Mouse (Mus musculus) hindbrain, embryonic 16.5 days (tissue): Measurements from ENCODE around the gene Adam10. TPM values are rescaled to one million over a fixed set of nuclear protein-coding genes. Genes with fewer than 3 reads are reported as not detected.

Source experiments
- ATAC-seq: fragments of 200-750 bp; cut with Nextera tagmentation; 2 replicates; pipeline ENCODE4 v1.8.0; 2017; ENCODE audit warnings: moderate TSS enrichment, moderate library complexity
- H3K27ac ChIP-seq: fragments of 300-500 bp; sonication (generic); 2 replicates; pipeline ENCODE4 v1.5.1; 2014; ENCODE audit warnings: low read depth, mild to moderate bottlenecking, control low read depth, low read length, moderate library complexity
- H3K27me3 ChIP-seq: fragments of 300-500 bp; sonication (generic); replicated peaks from 2 replicates; pipeline ENCODE4 v1.6.1; 2014; ENCODE audit warnings: low read length; ENCODE audit not compliant: control insufficient read depth, insufficient read depth
- H3K36me3 ChIP-seq: fragments of 300-500 bp; sonication (generic); 2 replicates; pipeline ENCODE4 v1.6.1; 2014; ENCODE audit warnings: mild to moderate bottlenecking, low read length, moderate library complexity, mixed read lengths; ENCODE audit not compliant: control insufficient read depth, insufficient read depth
- H3K4me1 ChIP-seq: fragments of 300-500 bp; sonication (generic); 2 replicates; pipeline ENCODE4 v1.6.1; 2014; ENCODE audit warnings: low read depth, low read length; ENCODE audit not compliant: control insufficient read depth, insufficient read depth
- H3K4me2 ChIP-seq: fragments of 300-500 bp; sonication (generic); 2 replicates; pipeline ENCODE4 v1.6.1; 2014; ENCODE audit warnings: mild to moderate bottlenecking, low read length, control low read depth, moderate library complexity
- H3K4me3 ChIP-seq: fragments of 300-500 bp; sonication (generic); 2 replicates; pipeline ENCODE4 v1.5.1; 2014; ENCODE audit warnings: mild to moderate bottlenecking, low read length, control low read depth, moderate library complexity
- H3K9ac ChIP-seq: fragments of 300-500 bp; sonication (generic); 2 replicates; pipeline ENCODE4 v1.6.1; 2014; ENCODE audit warnings: low read depth, mild to moderate bottlenecking, control low read depth, low read length, moderate library complexity
- H3K9me3 ChIP-seq: fragments of 300-500 bp; sonication (generic); 2 replicates; pipeline ENCODE4 v1.6.1; 2014; ENCODE audit warnings: mild to moderate bottlenecking, low read length, moderate library complexity; ENCODE audit not compliant: control insufficient read depth
- WGBS: fragments of 180-500 bp; shearing (Covaris S2); extraction: QIAGEN DNeasy Blood & Tissue Kit; methylation state at CpG from one replicate; pipeline ENCODE4 v1.1.7; 2014; 5-methylcytosine and 5-hydroxymethylcytosine counted together
- polyA plus RNA-seq: library from polyadenylated mRNA; unstranded; fragments of >200 nt; fragmentation: Nextera tagmentation; extraction: Ambion mirVana; gene quantifications from 2 replicates; pipeline ENCODE4 v1.2.1, GENCODE M21; 2015

Adam10 gene
- polyA plus RNA-seq, 1 experiment from 2014 or later: 46.7 TPM

DNA sequence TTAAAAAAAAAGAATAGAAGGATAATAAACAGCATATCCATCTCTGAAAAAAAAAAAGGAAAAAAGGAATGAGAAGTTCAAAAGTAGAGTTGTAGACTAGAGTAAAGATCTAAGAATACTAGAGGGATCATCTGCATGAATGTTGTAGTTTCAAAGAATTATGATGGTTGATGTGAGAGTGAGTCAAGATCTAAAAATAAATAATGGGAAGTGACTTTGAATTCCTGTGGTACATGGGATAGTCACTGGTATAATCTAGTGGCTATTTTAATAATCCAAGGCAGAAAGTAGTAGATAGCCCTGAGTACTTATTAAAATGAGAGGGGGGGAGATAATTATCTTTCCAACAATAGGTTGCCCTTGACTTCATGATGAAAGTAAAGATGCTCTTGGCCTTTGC is 52.3 kb downstream of the Adam10 start:
- Histone ChIP-seq H3K9me3 (no peaks in the 10 kb centered on the region), H3K4me1 (no peaks in the 10 kb centered on the region), H3K9ac (no peak overlapping the region), H3K27ac (no peak overlapping the region), H3K4me3 (no peak overlapping the region), H3K4me2 (no peak overlapping the region), H3K27me3 (no peaks in the 10 kb centered on the region), H3K36me3 (no peaks in the 10 kb centered on the region)
- no peak for ATAC-seq

DNA sequence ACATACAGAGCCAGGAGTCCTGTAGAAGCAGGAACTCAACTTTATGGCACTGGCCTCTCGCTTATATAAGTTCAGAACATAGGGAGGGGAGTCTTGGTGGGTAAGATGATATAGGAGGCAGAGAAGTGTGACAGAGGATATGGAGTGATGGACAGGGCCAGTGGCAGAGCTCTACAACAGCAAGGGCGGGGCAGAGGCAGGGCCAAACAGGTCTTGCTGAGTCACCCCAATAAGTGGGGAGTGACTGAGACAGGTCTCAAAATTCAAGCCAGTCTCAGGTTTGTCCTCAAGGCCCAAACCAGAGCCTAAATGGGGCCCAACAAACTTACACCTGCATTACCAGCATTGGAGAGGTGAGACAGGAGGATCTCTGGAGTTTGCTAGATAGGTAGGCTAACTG is 54.4 kb downstream of the Adam10 start:
- Histone ChIP-seq H3K36me3 (no peaks in the 10 kb centered on the region), H3K4me3 (no peak overlapping the region), H3K9ac (no peak overlapping the region), H3K27me3 (no peaks in the 10 kb centered on the region), H3K4me1 (no peaks in the 10 kb centered on the region), H3K4me2 (no peak overlapping the region), H3K27ac (no peak overlapping the region), H3K9me3 (no peaks in the 10 kb centered on the region)
- ATAC-seq: no peak
- WGBS: 87% methylated on average over 2 of the region's 2 CpGs

DNA sequence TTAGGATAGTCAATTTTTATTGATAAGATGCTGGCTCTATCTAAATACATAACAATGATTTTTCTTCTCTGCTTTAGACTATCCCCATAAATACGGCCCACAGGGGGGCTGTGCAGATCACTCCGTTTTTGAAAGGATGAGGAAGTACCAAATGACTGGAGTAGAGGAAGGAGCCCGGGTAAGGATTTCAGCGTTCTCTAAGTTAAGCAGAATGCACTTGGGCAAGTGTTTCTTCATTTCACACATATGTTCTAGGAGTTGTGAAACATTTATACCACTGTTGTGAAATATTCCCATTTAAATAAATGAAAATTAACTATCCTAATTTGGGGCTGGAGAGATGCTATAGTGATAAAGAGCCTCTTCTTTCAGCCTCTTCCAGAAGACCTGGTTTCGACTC is 61.2 kb downstream of the Adam10 start:
- H3K36me3 ChIP-seq: no peaks in the 10 kb centered on the region
- H3K27ac ChIP-seq: no peak overlapping the region
- H3K9ac ChIP-seq: no peak overlapping the region
- no peaks in the 10 kb centered on the region for H3K4me1 ChIP-seq
- no peaks in the 10 kb centered on the region for H3K27me3 ChIP-seq
- H3K4me3 ChIP-seq: no peak overlapping the region
- ATAC-seq: no peak
- WGBS: 87% methylated on average over 5 of the region's 5 CpGs
- no peaks in the 10 kb centered on the region for H3K9me3 ChIP-seq
- H3K4me2 ChIP-seq: no peak overlapping the region

DNA sequence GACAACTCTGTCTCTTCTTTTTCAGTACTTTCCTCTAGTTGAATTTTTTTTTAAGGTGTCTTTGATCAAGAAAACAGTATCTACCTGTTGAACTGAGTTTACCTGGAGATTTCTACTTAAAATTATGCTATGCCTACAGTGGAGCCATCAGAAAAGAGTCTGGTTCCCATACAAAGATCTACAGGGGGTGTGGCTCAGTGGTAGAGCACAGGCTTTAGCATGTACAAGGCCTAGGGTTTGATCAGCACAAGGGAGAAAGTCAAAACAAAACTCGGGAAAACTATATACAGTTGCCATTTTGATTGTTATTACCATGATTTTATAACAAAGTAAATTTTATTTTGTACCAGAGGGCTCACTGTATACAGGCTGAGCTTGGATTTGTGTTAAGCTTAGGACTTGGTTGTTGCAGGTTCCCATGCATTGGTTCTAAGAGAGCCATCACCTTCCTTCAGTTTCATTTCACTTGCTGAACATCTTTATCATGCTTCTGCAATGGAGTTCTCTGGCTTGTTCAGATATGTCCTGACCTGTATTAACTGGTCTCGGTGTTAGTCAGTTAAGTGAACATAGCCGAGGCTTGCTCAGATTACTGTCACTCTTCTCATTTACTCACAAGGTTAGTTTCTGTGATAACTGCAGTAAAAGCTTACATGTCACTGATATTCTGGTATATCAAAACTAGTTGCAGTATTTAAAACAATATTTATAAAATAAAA is 72.9 kb downstream of the Adam10 start:
- H3K4me3 ChIP-seq: no peak overlapping the region
- no peak overlapping the region for H3K4me2 ChIP-seq
- no peak for ATAC-seq
- no peaks in the 10 kb centered on the region for H3K9me3 ChIP-seq
- 92% methylated on average over 3 of the region's 3 CpGs for WGBS
- H3K36me3 ChIP-seq: 0 out of 2 replicates have a peak, but pooled peaks cover 2% of the 10 kb centered on the region
- no peak overlapping the region for H3K27ac ChIP-seq
- no peaks in the 10 kb centered on the region for H3K4me1 ChIP-seq
- H3K27me3 ChIP-seq: no peaks in the 10 kb centered on the region
- H3K9ac ChIP-seq: no peak overlapping the region

DNA sequence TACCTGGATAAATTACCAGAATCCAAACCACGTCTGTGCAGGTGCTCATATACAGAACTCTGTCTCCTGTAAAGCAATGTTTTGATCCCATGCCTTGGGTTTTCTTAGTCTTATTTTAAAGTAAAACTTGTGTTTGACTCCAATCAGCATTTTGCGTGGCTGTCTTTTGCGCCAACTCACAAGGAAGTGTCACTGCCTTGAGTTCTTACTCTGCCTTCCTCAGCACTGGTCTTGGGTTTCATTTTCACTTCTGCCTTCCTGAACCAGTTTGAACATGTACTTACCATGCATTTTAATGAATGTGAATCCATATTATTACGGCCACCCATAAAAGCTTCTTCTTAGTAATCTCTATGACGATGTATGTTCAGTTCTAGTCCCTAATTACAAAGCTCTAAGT is 82.2 kb downstream of the Adam10 start:
- Histone ChIP-seq H3K9me3 (no peaks in the 10 kb centered on the region), H3K27ac (no peak overlapping the region), H3K4me3 (no peak overlapping the region), H3K4me2 (no peak overlapping the region), H3K27me3 (no peaks in the 10 kb centered on the region), H3K9ac (no peak overlapping the region), H3K36me3 (peaks cover 8% of the 10 kb centered on the region; the same call in 1 of the 2 replicates), H3K4me1 (no peaks in the 10 kb centered on the region)
- WGBS: 91% methylated on average over 5 of the region's 5 CpGs
- ATAC-seq: no peak

DNA sequence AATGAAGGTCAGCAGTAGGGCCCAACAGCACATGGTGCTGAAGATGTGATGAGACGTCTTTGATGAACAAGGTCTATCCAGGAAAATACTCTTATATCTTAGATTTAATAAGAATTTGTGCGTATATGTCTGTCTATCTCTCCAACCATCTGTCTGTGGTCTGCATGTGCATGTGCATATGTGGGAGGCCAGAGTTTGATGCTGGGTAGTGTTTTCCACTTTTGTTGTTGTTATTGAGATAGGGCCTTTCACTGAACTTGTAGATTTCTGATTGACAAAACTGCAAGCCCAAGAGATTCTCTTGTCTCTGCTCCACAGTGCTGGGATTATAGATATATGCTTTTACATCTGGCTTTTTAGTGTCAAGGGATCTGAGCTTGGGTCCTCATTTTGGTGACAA is 96.7 kb downstream of the Adam10 start:
- 96% methylated on average over 2 of the region's 2 CpGs for WGBS
- H3K4me3 ChIP-seq: no peak overlapping the region
- ATAC-seq: no peak
- H3K9ac ChIP-seq: no peak overlapping the region
- no peak overlapping the region for H3K27ac ChIP-seq
- H3K4me1 ChIP-seq: no peaks in the 10 kb centered on the region
- no peaks in the 10 kb centered on the region for H3K27me3 ChIP-seq
- no peaks in the 10 kb centered on the region for H3K9me3 ChIP-seq
- no peak overlapping the region for H3K4me2 ChIP-seq
- H3K36me3 ChIP-seq: no peaks in the 10 kb centered on the region; the same call in 1 of the 2 replicates

DNA sequence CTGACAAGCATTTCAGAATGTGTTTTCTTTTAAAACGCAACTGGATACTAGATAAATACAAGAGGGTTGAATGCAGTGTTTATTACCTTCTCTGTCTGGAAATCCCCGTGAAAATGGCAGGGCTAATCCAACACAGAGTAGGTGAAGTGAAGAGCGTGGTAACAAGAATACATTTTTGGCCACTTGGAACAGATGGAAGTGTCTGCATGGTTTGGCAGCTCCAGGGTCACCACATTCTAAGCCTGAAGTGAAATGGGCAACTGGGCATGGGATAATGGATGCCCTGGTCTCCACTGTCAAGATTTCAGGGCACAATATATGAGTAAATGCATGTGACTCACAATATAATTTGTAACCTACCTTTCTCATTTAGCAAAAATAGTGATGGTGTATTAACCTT is 103.4 kb downstream of the Adam10 start:
- Histone ChIP-seq H3K27me3 (no peaks in the 10 kb centered on the region), H3K27ac (no peak overlapping the region), H3K4me1 (no peaks in the 10 kb centered on the region), H3K9me3 (no peaks in the 10 kb centered on the region), H3K4me2 (no peak overlapping the region), H3K9ac (no peak overlapping the region), H3K4me3 (no peak overlapping the region), H3K36me3 (no peaks in the 10 kb centered on the region; the same call in 1 of the 2 replicates)
- 83% methylated on average over 3 of the region's 3 CpGs for WGBS
- no peak for ATAC-seq

DNA sequence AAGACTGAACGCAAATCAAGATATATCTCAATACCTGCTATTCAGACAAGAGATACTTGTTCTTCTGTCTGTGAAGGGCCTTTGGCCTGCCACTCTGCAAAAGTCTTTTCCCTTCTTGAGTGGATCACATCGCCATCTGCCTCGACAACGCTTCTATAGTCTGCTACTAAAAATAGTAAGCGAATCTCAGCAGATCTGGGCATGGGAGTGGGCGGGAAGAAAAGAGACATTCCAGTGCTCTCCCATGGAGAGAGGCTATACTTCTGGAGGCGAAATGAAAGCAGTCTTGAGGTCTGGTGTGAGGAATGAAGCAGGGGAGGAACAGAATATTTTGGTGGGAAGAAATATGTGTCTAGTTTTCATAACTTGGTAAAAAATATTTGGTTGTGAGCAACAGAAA is 109.9 kb downstream of the Adam10 start:
- 64% methylated on average over 7 of the region's 7 CpGs for WGBS
- no peaks in the 10 kb centered on the region for H3K27me3 ChIP-seq
- H3K36me3 ChIP-seq: no peaks in the 10 kb centered on the region
- no peak for ATAC-seq
- no peak overlapping the region for H3K4me2 ChIP-seq
- no peaks in the 10 kb centered on the region for H3K4me1 ChIP-seq
- no peak overlapping the region for H3K4me3 ChIP-seq
- no peak overlapping the region for H3K27ac ChIP-seq
- peaks cover 3% of the 10 kb centered on the region; the same call in 1 of the 2 replicates for H3K9me3 ChIP-seq
- no peak overlapping the region for H3K9ac ChIP-seq

DNA sequence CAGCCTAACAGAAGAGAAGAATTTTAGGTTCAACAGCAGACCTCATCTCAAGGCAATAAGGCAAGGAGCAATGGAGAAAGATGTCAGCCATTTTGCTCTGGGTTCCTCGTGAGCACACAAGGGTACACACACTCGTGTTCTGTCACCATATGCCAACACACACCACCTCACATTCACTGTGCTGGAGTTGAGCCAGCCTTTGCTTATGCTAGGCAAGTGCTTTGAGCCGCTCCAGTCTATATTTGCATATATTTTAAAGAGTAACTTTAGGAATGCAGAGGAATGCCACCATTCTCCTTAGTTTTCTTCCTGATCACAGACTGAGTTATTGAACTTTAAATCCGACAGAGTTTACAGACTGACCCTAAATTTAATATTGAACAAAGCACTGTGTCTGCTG is 111.8 kb downstream of the Adam10 start:
- no peaks in the 10 kb centered on the region for H3K27me3 ChIP-seq
- WGBS: 86% methylated on average over 4 of the region's 4 CpGs

More for the DNA sequence above, 111.8 kb downstream of the Adam10 start:
- no peak for ATAC-seq
- H3K9me3 ChIP-seq: peaks cover 3% of the 10 kb centered on the region; the same call in 1 of the 2 replicates
- H3K9ac ChIP-seq: no peak overlapping the region
- H3K27ac ChIP-seq: no peak overlapping the region
- no peak overlapping the region for H3K4me3 ChIP-seq
- H3K4me2 ChIP-seq: no peak overlapping the region
- no peaks in the 10 kb centered on the region for H3K36me3 ChIP-seq
- no peaks in the 10 kb centered on the region for H3K4me1 ChIP-seq
